ENCODE assay signal across 11 mouse cellular contexts in the genomic region with DNA sequence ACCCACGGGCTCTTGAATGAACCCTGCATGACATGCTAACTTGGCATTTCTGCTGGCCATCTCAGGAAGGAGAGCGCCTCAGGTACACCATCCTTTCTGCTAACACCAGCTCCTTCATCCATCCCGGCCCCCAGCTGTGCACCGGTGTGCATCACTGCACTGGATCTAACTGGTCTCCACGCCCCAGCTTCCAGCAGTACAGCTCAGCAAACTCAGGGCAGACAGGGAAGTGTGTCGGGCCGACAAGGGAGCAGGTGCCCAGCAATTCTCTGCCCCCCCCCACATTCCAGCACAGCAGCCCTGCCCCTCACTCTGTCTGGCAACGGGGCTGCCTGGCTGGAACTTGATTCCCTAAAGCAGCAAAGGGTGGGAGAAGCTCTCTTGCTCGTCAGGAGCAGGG.
"Had no signal": no experiment of that assay in that cellular context is flagged by ENCODE, and none has a peak within 500 bp of the region (broad histone marks: within the 10 kb centered on the region; RNA-seq: fewer than 3 reads in every experiment).

No protein-coding gene starts in this region.

- DNase-seq: left cerebral cortex, postnatal 4 days; liver, embryonic 13.5 days; lung, adult 2 months; thymus, adult 18-20 months; thymus, postnatal 36 days had no signal

- H3K36me3 ChIP-seq: liver, embryonic 13.5 days; midbrain, embryonic 12.5 days; midbrain, embryonic 15.5 days; neural tube, embryonic 15.5 days had no signal

- H3K9ac ChIP-seq: liver, embryonic 13.5 days; midbrain, embryonic 12.5 days; midbrain, embryonic 15.5 days; neural tube, embryonic 12.5 days; neural tube, embryonic 15.5 days had no signal

- H3K27me3 ChIP-seq: liver, embryonic 13.5 days; midbrain, embryonic 12.5 days; midbrain, embryonic 15.5 days; neural tube, embryonic 12.5 days; neural tube, embryonic 15.5 days had no signal

- ATAC-seq: intestine, postnatal 0 days; midbrain, embryonic 15.5 days had no signal

- H3K4me1 ChIP-seq: liver, embryonic 13.5 days; neural tube, embryonic 12.5 days; neural tube, embryonic 15.5 days had no signal

- H3K27ac ChIP-seq: liver, embryonic 13.5 days; macrophage; midbrain, embryonic 12.5 days; midbrain, embryonic 15.5 days; neural tube, embryonic 12.5 days; neural tube, embryonic 15.5 days had no signal

- H3K4me2 ChIP-seq: liver, embryonic 13.5 days; midbrain, embryonic 12.5 days; midbrain, embryonic 15.5 days; neural tube, embryonic 12.5 days; neural tube, embryonic 15.5 days had no signal

- H3K4me3 ChIP-seq: liver, embryonic 13.5 days; midbrain, embryonic 12.5 days; midbrain, embryonic 15.5 days; neural tube, embryonic 12.5 days; neural tube, embryonic 15.5 days had no signal

- H3K9me3 ChIP-seq: liver, embryonic 13.5 days; midbrain, embryonic 12.5 days; midbrain, embryonic 15.5 days; neural tube, embryonic 12.5 days; neural tube, embryonic 15.5 days had no signal
